Mouse (Mus musculus) gonadal fat pad, adult 2 months (tissue): Measurements from ENCODE around the gene Hist1h2bb. TPM values are rescaled to one million over a fixed set of nuclear protein-coding genes. Genes with fewer than 3 reads are reported as not detected.
"Not testable (repeated sequence)": the region's sequence is repeated elsewhere in the genome, so short reads cannot be mapped to it uniquely, and the experiment has no call there.

Experiments used
- DNase-seq: peaks from one replicate; pipeline ENCODE4 v3.0.0-alpha.2; 2012; ENCODE audit warnings: low read depth
- polyA plus RNA-seq: library from polyadenylated mRNA; depleted of rRNA; stranded (reverse); fragments of >200 nt; gene quantifications from 2 replicates; pipeline ENCODE4 v1.2.3, GENCODE M21; 2012; rRNA removed

Gene Hist1h2bb
- polyA plus RNA-seq, result 2.2 and 5.9 TPM in 2 replicates

DNA sequence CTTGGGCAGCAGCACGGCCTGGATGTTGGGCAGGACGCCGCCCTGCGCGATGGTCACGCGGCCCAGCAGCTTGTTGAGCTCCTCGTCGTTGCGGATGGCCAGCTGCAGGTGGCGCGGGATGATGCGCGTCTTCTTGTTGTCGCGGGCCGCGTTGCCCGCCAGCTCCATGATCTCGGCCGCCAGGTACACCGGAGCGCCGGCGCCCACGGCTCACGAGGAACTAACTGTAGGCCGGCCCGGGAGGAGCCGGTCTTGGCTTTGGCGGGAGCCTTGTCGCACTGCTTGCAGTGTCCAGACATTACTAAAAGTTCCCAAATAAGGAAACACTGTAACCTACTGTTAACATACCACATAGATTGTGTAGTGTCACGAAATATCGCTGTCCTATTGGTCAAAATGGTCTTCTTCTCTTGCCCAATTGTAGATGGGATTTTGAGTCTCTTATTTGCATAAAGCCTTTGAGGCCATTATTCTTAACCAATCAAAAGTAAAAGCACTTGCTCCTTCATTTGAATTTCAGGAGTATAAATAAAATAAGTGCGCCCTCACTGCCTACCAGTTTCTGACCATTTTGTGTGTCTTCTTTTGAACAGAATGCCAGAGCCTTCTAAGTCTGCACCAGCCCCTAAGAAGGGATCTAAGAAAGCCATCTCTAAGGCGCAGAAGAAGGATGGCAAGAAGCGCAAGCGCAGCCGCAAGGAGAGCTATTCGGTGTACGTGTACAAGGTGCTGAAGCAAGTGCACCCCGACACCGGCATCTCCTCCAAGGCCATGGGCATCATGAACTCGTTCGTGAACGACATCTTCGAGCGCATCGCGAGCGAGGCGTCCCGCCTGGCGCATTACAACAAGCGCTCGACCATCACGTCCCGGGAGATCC lies at the start of gene Hist1h2bb:
Gene Hist1h2bb, plus strand, starts transcription at position 534 of the 880 bp plus-strand sequence.
- not testable (repeated sequence) for DNase-seq

- DNase-seq, result no peak
Measured at GRCm38 (mm10) chr13:23697491-23698299, 48.8 kb upstream of the Hist1h2bb start.

GRCm38 (mm10) chr13:23698300-23698693 lies 48.2 kb upstream of the Hist1h2bb start, which contains the start of gene Hist1h4c:
Gene Hist1h4c, minus strand, starts transcription at chr13:23698454.
- DNase-seq, result peak; percentile 94

DNA sequence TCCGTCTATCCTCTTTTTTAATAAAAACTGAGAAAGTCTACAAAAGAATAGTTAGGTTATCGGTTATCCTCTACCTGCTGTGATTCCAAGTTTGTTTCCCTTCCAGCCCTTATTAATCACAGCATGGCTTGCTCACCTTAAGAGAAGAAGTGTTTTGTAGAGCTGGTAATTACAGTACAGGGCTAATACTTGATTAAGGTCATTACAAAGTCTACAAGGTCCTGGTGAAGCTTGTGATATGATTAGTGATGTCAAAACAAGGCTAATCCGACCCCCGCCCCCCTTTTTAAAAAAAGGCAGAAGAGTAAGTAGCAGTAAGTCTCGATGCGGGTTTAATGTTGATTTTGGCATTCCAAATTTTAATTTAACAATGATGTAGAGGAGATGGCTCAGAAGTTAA lies 47.5 kb upstream of the Hist1h2bb start:
- DNase-seq, result no peak

GRCm38 (mm10) chr13:23699767-23700166 lies 46.8 kb upstream of the Hist1h2bb start:
- no peak for DNase-seq

DNA sequence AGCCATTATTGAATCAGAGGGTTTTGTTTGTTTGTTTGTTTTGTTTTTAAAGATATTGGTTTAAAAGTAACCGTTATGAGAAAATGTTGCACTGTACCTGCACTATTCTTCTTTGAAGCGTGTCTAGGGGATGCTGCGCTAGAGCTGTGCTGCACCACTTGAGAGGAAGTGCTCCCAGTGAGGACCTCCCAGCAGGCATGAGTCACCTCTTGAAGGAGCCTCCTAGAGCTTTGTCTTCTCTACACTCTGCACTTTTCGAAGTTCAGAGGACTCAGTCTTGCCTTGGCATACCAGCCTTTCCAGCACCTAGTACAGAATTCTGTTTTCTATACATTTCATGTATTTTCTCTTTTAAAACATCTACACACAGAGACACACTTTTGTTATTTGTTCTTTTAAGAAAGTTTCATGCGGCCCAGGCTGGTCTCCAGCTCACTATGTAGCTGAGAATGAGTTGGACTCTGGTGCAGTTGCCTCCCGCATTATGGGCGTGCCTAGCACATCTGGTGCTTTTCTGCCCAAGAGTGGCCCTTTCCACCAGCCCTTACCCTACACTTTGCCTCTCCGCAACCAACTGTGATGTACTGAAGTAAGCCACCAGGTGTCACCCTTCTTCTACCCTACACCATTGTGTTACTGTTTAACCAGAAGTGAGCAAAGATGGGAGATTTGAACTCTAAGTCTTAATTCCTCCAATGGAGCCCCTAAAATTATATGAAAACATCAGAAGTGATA lies 45.6 kb upstream of the Hist1h2bb start:
- DNase-seq, result no peak

DNA sequence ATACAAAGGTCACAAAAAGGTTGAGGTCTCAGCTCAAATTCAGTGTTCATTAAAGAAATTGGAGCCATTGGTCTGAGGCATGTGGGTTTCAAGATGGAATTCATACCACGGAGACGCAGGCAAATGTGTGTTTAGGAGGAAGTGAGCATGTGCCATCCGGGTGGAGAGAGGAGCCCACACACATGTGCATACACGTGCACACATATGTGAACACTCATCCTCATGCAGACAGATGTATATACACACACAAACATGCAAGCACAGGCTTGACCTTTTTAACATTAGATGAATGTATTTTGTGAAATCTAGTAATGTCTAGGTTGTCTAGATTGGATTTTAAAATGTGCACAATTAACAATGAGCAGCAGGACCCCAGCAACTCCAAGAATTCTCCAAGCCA lies 44.3 kb upstream of the Hist1h2bb start:
- no peak for DNase-seq

- not testable (repeated sequence) for DNase-seq
Measured at GRCm38 (mm10) chr13:23702801-23703200, 43.7 kb upstream of the Hist1h2bb start.

- no peak for DNase-seq
Measured at GRCm38 (mm10) chr13:23705751-23706356, 40.7 kb upstream of the Hist1h2bb start.

DNA sequence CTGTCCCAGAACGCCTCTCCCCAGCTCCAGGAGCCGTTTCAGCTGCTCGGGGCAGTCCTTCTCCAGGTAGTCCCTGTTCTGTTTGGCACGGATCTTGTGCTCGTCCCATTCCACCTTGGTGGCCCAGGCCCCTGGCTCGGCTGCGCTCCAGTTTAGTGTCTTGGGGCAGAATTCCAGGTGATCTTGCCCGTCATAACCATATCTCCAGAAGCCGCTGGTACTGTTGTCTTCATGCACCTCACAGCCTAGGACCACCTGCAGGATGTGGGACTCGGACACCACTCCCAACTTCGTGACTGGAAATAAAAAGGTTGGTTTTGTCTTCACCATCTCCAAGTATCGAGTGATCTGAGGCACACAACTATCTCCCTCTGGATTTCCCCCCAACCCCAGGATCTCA lies 39.8 kb upstream of the Hist1h2bb start:
- no peak for DNase-seq

GRCm38 (mm10) chr13:23708041-23708440 lies 38.5 kb upstream of the Hist1h2bb start:
- no peak for DNase-seq

DNA sequence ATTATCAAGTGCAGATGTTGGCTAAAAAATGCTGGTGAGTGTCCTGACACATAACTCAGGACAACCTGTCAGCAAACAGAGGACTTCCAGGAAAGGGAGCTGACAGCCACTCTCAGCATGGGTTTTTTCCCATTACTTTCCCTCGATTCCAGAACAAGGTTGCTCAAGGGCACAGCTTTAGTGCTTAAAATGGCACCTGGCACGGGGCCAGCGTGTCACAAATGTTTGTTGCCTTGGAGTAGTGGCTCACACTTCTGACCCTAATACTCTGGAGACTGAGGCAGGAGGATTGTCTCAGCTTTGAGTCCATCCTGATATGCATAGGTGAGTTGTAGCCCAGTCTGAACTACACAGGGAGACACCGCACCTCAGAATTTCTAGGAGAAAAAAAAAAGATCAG lies 37.9 kb upstream of the Hist1h2bb start:
- no peak for DNase-seq

GRCm38 (mm10) chr13:23709714-23710373 lies 36.7 kb upstream of the Hist1h2bb start:
- DNase-seq, result no peak

DNA sequence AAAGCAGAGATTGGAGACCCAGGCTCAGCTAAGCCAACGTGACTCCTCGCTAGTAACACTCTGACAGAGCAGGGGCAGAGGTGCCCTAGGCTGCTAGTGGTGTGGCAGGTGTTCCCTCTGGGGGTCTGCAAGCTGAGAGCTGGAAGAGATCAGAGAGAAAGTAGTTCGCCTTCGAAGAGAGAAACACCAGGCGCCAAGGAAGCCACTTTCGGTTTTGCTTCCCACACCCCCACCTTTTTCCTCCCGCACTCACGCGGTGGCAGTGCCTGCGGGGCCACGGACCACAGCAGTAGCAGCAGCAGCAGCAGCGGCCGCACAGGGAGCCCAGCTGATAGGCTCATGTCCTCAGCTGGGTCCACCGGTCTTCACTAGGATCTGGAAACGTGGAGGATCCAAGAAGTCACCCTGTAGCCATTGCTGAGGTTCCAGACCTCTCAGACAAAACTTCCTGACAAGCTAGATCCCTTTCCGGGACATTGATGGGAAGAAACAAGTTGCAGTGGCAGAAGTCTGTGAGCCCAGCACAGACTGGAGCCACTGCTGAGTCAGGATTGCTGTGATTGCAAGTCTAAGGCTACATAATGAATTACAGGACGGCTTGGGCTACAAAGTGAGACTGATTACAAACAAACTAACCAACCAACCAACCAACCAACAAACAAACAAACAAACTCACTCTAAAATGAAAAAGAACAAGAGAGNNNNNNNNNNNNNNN lies 36.0 kb upstream of the Hist1h2bb start, which contains the start of gene Hfe:
Gene Hfe, minus strand, starts transcription at position 481 of the 716 bp plus-strand sequence.
- no peak for DNase-seq

GRCm38 (mm10) chr13:23716261-23717042 lies 30.1 kb upstream of the Hist1h2bb start:
- no peak for DNase-seq

DNA sequence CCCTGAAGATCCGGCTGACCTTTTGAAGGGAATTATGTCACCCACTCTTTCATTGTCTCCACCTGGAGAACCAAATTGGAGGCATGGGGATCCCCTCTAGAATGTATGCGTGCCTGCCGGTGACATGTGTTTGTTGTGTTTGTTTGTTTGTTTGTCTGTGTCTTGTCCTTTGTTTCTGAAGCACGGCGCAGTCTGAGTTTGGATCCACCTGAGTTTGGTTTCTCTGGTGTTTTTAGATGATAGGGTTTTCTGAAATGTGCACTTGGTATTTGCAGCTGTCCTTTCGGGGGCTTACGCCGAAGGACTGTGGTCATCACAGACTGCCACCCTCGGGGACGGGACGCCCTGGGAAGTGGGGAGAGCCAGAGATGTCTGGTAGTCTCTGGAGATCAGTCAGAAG lies 29.4 kb upstream of the Hist1h2bb start:
- DNase-seq, result no peak

DNA sequence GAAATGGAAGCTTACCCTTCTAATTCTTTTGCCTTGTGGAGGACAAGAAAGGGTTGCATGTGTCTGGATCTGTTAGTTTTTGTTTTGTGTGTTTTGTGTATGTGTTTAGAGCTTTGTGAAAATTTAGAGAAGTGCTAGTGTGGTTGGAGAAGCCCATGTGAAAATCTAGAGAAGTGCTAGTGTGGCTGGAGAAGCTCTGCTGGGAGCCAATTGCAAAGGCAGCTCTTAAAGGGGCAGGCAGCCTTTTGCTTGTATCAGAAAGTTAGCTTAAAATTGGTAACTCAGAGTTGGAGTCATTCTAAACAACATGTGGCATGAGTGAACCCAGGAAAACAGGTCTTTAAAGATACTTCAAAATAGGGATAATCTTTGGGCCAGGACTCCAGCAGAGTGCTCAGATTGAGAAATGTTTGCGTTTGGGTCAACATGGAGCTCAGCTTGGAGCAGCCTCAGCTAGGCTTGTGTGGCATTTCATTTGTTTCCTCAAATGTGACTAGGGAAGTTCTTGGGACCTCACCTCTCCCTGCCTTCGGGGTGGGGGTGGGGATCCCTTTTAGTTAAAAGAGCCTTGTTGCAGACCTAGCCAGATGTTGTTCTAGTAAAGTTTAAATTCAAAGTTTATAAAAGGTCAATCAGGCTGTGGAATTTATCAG lies 28.8 kb upstream of the Hist1h2bb start:
- not testable (repeated sequence) for DNase-seq

DNA sequence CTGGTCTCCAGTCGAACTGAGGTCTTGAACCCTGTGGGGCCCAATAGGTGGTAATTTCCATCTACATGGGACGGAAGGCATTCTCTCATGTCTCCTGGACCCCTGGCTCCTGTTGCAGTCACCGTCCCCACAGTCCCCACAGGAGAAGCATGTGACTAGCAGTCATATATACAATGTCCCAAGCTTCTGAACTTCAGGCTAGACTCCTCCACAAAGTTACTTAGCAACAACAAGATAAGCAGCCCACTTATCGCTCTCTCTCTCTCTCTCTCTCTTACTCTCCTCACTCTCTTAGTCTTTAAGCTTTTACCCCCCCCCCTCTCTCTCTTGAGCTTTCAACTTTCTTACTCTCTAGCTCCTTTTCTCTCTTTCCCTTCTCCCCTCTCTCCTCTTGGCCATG lies 22.3 kb upstream of the Hist1h2bb start:
- DNase-seq, result no peak

GRCm38 (mm10) chr13:23725213-23725612 lies 21.3 kb upstream of the Hist1h2bb start:
- DNase-seq, result no peak
